Mouse (Mus musculus) layer of hippocampus, adult 11-12 months (tissue): ENCODE measurements around the gene Rhobtb1.

Experiments used
- DNase-seq: peaks from one replicate; pipeline ENCODE4 v3.0.0; 2022; ENCODE audit warnings: low spot score

Rhobtb1 gene

DNA sequence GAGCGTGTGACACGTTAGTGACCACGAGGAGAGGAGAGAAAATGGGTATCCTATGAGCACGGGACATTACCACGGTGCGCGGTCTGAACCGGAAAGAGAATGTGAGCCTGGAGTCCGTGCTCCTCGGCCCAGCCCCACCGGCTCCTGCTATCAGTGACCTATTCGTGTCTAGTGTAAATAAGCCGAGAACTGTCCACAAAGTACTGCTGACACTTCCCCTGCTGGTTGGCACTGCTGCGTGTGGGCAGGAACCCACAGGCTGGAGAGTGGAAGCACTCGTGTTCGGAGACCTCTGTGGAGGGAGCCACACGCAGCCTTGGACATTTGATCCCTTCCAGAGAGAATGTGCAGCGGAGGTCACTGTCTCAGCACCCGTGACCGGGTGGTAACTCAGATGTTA, at the start of gene Rhobtb1:
Gene Rhobtb1 (plus strand): TSS at position 390 of the 400 bp plus-strand sequence.
- DNase-seq, result no peak

DNA sequence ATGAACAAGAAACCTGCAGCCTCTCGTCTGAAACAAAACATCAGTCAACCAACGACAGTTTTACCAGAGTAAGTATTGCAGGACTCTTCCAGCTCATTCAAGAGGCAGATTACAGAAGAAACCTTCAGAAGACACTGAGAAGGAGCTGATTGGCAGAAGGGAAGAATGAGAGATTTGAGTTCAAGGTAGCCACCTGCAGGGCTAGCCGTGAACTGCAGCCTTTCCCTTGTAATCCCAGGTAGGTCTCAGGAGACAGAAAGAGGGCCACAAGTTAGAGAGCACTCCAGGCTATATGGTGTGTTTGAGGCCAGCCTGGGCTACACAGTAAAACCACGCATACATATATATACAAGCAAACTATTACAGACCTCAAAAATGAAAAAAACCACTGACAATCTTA, 49.2 kb upstream of the Rhobtb1 start:
- DNase-seq, result peak; percentile 51

DNA sequence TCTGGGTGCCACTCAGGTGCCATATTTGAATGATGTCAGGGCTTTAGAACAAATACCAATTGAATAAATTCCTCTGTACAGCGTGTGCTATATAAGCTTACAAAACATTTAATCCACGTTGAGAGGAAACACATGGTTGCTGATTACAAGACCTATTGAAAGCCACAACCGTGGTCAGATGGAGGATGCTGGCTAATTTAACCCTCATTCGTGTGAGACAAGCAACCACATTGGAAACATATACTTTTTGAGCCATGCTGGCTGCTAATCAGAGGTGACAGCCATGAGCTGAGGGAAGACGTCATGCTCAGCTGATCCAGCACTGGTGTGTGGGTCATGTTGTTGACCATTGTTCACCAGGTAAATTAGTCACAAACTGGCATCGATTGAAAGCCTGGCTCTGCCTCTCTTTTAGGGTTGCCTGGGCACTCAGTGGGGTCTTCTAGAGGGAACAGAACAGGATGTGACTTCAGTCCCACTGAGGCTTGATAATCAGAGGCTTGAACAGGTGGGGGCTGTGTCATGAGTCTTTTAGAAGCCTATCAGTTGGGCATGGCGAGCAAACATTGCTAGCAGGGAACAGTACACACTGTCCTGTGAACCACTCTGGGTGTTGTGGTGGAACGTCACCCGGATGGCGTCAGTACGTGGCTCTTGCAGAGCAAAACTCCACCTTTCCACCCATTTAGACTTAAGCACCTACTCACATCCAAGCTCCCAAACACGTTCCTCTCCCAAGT, 46.9 kb upstream of the Rhobtb1 start:
- DNase-seq, result no peak

DNA sequence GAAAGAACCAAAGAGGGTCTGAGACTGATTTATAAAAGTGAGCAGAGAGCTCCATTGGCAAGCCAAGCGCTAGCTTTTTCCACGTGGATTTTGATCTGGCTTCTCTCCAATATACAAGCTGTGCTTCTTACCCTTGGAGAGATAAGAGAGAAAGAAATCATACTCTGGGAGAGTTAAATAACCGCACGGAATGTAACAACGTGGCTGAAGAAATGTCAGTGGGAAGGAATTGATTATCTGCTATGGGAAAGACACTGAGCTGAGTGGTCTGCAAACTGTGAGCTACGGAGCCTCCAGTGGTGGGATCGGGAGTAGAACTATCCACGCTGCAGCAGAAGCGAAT, 46.4 kb upstream of the Rhobtb1 start:
- DNase-seq, result no peak

DNA sequence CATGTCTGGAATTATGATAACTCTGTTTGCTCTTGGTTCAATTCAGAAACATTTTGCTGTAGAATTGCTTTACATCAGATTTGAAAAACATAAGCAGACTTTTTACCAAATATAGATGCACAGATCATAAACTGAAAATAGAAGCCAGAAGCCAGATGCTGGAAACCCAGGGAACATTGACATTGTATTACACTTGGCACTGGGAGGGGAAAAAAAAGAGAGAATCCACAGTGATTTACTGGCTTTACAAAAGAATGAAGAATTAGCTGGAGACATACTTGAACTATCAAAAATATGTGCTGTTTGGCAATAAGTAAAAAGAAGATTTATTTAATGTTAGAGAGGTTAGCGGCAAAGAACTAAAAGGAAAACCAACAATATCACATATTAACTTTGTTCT, 44.4 kb upstream of the Rhobtb1 start:
- DNase-seq, result no peak

DNA sequence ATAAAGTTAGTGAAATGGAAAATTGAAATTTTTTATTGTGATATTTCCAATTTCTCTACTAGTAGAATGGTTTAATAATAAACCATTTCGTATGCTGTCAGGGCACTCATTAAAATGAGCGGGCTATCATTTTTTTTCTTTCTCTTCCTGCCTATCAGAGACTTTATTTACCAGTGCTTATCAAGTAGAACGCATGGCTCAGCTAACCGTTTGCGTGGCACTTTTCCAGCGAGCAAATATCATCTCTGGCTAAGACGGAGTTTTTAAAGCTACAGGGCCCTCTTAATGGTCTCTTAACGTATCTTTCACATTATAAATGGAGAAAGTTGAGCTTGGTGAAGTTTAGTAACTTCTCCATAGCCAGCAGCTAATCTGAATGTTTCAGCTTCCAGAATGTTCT, 44.0 kb upstream of the Rhobtb1 start:
- DNase-seq, result no peak

DNA sequence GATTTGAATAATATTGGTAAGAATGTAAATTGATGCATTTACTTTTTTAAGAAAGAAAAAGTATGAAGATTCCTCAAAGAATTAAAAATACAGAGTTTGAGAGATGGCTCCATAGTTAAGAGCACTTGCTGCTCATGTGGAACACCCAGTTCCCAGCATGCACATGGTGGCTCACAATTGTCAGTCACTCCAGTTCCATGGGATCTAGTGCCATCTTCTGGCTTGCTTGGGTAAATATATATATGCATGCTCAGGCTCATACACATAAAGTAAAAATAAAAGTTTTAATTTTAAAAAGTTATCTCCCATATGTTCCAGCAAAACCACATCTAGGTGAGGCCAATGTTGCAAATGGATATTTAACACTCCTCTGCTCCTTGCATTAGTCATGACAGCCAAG, 36.9 kb upstream of the Rhobtb1 start:
- no peak for DNase-seq

DNA sequence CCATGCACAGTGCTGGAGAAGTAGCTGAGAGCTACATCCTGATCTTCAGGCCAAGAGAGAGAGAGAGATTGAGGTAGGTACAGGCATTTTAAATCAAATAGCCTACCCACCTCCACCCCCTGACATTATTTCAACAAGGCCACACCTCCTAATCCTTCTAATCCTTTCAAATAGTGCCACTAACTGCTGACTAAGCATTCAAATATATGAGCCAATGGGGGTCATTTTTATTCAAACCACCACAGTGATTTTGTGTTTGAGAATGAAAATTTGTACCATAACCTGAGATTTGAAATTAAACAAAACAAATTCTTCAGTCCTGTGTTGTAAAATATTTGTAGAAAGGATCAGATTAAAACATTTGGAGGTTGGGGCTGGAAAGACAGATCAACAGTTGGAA, 33.2 kb upstream of the Rhobtb1 start:
- DNase-seq, result no peak

DNA sequence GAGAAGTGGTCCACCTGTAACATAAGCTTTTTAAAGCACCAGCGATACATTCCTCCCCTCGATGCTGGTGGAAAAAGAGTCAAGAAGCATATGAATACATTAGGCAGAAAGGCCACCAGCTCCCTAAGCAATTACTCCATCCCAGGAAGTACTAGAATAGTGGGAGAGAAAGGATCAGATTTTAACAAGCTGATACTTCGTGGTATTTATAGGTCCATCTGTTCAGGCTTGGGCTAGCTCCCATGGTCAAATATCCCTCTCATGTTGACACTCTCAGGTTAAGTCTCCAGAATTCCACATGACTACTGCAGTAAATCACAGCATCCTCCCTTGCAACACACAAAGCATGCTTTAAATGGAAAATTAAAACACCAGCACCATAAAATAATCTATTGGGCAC, 32.3 kb upstream of the Rhobtb1 start:
- DNase-seq, result no peak

DNA sequence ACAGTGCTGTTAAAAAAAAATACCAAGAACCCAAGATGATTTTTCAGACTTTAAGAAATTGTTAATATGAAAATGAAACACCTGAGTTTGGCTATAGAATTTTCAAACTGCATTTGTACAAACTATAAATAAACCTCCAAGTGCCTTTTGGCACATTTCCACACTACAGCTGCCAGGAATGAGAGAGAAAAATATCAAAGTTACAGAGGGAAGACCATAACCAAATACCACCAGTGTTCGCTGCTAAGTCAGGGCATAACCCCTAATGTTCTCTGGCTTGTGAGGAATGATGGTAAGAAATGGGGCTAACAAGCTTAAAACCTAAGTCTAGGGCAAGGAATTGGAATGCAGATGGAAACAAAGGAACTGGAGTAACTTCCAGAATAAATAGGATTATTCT, 31.8 kb upstream of the Rhobtb1 start:
- no peak for DNase-seq

DNA sequence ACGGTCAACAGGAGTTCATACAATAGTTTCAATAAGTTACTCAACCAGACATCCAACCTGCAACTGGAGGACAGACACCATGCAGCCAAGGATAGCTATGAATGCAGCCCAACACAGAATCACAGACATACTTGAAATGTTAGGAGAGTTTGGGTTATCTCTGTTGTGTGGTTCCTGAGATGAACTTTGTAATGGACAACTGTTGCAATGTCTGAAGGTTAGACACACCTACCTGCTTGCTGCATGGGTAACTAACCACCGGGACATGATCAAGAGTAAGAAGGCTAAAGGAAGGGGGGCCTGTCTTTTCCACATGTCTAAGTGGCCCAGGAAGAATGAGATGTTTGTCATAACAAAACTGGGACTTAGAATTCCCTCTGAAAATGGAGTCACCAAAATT, 24.7 kb upstream of the Rhobtb1 start:
- DNase-seq, result no peak

DNA sequence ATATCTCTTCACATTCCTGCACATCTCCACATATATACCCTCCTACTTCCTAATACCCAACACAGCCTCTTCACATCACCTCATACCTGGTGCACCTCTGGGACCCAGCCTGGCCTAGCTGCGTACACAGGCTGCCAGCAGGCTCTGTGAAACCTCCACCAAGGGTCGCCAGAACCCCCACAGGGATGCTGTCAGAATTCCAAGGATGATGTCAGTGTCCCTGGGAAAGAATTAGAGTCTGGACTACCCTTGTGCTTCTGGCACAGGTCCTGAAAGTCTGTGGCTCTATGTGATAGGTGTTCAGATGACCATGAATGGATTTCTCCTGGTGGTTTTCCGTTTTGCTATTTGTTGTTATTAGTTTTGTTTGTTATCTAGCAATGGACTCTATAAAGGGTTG, 22.7 kb upstream of the Rhobtb1 start:
- DNase-seq, result no peak

DNA sequence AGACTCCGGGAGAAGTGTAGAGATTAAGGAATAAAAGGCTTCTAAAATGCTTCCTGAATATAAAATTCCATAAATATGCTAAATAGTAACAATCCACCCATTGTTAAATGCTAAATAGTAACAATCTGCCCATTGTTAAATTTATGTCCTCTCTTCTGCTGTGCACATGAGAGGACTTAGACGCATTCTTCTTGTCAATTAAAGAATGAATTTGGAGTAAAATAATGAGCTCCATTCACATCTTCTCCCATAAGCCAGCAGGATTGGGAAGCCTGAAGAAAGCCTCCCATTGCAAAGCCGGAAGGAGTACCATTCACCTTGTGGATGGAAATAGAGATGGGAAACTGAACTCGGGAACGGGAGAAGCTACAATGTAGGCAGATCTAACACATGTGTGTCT, 20.6 kb upstream of the Rhobtb1 start:
- no peak for DNase-seq

DNA sequence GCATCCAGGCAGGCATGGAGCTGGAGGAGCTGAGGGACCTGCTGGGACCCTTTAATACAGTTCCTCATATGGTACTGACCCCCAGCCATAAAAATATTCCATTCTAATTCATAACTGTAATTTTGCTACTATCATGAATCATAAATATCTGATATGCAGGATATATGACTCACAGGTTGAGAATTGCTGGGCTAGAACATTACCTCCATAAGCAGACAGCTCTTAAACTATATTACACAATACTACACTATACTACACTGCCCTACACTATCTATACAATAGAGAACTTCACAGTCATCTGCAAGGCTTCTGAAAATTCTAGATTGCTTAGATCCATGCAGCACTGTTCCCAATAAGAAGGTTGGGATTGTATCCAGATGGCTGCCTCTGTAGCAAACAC, 16.9 kb upstream of the Rhobtb1 start:
- DNase-seq, result no peak

DNA sequence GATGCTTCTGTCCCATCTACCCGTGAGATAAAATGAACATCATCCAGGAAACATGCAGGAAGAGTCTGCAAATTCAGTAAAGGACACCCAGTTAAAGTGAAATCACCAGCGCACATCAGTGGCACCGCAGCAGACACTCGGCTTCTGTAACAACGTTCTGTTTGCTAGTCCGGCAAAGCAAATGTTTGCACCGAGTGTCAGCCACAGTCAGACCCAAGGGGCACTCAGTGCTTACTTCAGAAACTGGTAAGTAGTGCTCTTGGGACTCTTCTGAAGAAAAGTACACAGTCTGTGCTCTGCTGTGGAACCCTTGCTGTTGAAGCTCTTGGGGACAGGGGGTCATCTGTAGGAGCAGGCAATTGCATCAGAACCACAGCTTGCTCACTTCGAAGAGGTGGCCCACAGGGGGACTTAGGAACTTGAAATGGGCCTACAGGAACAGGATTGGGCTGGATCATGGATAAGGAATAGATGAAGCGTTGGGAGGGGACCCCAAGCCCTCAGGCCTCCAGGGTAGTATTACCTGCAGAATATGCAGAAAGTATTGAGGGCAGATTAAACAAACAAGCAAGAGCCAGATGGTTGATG, 14.9 kb upstream of the Rhobtb1 start:
- no peak for DNase-seq

DNA sequence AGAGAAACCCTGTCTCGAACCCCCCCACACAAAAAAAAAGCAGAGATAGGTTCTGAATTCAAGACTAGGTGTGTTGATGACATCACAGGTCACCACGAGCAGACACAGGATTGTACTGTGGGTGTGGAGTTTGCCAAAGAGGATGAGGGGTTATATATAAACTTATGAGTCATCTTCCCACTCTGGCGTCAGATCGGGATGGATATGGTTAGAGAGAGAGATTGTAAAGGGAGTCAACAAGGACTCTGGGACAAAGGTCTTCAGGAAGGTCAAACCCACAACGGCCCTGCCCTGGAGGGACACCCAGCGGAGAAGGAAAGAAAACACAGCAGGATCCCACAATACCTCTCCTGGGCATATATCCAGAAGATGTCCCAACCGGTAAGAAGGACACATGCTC, 2.0 kb upstream of the Rhobtb1 start:
- DNase-seq, result no peak

DNA sequence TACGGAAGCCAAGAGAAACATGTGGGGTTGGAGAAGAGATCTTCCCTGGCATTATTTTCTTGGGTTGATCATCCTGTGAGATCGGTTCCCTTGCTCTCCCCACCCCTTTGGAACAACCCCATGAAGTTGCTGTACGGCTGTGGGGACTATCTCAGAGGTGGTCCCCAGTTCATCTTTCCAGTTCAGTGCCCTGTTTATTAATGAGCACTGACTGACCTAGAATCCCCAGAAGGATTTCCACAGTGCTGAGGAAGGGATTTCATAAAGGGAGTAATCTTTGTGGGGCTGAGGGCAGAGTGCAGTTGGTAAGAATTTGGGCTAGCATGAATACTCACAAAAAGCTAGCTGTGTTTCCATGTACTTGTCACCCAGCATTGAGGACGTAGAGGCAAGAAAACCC, 1.7 kb downstream of the Rhobtb1 start:
- no peak for DNase-seq

DNA sequence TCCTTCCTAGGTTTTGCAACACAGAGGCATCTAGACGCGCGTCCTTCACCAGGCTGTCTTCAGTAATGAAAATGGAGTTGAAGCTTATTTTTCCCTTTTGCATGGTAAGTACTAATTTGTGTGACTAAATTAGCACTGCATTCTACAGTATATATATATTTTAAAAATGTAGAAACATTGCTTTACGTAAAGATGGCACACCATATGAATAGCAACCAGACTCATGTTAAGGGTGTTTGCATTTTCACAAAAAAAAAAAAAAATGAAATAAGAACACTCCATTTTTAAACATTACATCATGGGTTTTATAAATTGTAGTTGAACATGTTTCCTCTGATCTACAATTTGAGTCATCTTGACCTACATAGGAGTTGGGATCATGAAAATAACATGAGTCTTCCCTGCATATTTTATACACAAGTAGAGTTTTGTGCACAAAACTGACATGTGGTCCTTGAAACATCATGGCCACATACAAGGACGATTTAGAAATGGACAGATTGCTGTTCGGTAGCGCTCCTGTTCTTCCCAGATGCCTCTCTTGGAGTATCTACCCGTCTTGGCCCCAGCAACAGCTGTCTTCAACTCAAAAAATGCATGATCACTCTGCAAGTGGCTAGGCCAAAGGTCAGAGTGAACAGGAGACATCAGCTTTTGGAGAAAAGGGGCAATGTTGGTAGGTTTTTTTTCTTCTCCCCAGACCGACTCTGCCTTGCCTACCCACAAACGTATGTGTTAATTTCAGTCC, 4.4 kb downstream of the Rhobtb1 start:
- no peak for DNase-seq

DNA sequence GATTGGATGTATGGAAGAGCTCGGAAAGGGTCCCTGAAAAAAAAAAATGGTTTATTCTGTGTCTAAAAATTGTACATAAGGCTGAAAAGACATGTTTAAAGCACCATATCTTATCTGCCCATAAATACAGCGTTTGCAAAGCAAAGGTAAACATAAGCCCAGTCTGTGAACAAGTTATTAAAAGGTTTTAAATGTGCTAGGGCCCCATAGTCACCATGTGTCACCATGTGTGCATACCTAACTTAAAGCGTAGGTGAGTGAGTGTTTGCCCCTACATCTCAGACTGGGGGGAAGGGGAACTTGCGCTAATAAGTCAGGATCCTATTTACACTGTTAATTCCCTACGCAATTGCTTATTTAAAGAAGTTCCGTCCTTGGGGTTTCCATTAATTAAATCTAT, 5.2 kb downstream of the Rhobtb1 start:
- no peak for DNase-seq

DNA sequence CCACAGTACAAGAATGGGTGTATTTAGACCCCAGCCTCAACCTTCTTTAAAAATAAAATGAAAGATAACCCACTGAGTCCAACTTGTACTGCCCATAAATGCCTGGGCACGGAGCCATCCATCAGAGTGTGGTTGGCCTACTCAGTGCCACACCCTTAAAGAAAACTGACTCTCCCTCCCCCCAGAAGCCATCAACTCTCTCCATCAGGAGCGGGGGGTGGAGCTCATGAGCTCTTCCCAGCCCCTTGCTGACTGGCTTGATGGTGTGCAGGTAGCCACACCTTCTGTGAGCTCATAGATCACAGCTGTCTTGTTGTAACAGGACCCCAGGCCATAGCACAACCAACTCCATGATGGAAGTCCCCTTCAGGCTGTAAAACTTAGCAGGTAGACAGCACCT, 6.2 kb downstream of the Rhobtb1 start:
- no peak for DNase-seq

DNA sequence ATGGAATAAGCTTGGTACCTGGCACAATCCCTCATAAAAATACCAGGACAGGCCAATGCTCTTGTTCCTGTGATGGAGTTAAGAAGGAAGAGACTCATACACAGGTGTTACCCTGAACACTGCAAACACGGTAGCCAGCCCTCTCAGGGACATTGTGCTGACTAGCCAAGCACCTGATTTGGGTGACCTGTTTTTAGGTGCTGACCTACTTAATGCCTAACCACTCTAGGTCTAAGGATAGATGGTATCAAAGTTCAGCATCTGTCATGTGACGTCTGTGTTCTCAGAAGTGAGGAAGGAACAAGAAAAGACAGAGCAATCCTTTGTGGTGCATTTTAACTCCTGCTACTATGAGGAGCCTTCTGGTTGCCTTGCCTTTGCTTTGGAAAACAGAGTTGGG, 9.6 kb downstream of the Rhobtb1 start:
- no peak for DNase-seq

DNA sequence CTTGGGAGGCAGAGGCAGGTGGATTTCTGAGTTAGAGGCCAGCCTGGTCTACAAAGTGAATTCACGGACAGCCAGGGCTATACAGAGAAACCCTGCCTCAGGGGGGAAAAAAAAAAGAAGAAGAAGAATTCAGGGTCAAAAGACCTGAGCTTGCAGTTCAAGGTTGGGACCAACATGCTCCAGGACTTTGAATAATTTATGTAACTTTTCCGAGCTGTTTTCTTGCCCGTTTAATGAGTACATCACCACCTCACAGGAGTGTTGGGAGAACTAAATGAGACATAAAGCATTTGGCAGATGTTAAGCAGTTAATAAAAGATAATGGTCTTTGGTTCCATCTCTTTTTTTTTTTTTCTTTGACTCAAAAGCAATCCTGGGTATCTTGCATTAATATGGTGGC, 10.3 kb downstream of the Rhobtb1 start:
- no peak for DNase-seq

DNA sequence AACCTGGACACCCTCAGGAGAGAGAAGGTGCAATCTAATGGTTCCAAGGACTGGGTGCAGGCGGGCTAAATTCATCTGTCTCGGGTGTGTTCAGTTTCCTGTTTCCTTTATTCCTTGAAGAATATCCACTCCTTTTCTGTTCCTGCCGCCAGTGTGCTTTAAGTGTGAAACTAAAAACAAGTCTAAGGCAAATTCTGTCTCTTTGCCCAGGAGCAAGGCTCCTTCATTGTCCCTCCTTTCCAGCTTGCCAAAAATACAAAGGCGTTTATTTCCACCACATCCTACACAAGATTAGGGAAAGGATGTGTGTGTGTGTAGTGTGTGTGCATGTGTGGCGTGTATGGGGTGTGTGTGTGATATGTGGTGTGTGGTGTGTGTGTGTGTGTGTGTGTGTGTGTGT, 11.3 kb downstream of the Rhobtb1 start:
- DNase-seq, result no peak

DNA sequence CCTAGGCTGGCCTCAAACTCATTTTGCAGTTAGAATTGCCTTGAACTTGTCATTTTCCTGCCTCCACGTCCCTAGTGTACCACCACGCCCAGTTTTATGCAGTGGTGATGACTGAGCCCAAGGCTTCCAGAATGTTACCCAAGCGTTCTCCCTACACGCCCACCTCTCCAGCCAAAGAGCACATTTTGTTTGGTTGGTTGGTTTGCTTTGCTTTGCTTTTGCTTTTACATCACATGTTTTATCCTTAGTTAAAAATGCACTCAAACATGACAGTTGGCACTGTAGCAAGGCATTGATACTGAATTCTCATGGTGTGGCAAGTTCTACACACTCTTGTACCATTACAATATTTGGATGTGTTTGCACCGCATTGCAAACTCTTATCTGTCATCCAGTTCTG, 12.0 kb downstream of the Rhobtb1 start:
- no peak for DNase-seq
